Mouse (Mus musculus) cerebellum, adult 9-11 months (tissue): ENCODE data around the gene Mapk13.
"Not testable (repeated sequence)": the region's sequence is repeated elsewhere in the genome, so short reads cannot be mapped to it uniquely, and the experiment has no call there.

Experiments
- DNase-seq: peaks from one replicate; pipeline ENCODE4 v3.0.0; 2022

The Mapk13 gene

DNA sequence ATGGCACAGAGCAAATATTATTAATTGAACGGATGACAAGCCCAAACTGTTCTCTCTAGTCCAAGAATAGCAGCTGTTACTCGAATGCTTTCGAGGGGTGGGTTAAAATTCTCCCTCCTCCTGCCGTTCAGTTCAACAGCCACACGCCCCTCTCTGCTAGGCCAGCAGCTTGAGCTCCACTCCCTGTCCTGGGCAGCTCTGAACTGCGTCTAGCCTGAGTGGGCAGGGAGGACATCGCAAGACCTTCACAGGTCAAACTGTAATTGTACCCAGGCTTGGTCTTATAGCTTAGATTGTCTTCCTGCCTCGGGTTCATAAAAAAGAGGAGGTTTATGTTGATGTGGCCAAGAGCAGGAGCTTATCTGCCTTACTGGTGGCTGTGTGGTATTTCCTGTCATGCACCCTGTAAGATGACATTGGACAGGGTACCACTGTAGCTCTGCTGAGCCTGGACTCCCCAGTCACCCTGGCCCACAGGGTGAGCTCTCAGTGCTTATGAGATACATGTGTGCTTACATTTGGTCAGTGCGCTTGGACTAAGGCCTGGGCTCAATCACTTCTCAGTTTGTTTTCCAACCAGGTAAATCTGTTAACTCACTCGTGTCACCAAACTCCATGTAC is 46.4 kb downstream of the Mapk13 start:
- DNase-seq = no peak

DNA sequence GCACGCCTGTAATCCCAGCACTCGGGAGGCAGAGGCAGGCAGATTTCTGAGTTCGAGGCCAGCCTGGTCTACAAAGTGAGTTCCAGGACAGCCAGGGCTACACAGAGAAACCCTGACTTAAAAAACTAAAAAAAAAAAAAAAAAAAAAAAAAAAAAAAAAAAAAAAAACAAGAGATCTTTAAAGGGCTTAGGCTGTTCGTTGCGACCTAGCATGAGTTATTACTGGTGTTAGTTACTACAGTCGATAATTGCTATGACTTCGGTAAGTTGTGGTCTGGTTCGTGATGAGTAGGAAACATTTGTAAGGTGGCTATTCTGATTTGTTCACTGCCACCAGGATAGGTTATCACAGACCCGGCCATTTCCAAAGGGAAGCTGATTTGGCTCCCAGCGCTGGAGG is 47.2 kb downstream of the Mapk13 start:
- not testable (repeated sequence) for DNase-seq

DNA sequence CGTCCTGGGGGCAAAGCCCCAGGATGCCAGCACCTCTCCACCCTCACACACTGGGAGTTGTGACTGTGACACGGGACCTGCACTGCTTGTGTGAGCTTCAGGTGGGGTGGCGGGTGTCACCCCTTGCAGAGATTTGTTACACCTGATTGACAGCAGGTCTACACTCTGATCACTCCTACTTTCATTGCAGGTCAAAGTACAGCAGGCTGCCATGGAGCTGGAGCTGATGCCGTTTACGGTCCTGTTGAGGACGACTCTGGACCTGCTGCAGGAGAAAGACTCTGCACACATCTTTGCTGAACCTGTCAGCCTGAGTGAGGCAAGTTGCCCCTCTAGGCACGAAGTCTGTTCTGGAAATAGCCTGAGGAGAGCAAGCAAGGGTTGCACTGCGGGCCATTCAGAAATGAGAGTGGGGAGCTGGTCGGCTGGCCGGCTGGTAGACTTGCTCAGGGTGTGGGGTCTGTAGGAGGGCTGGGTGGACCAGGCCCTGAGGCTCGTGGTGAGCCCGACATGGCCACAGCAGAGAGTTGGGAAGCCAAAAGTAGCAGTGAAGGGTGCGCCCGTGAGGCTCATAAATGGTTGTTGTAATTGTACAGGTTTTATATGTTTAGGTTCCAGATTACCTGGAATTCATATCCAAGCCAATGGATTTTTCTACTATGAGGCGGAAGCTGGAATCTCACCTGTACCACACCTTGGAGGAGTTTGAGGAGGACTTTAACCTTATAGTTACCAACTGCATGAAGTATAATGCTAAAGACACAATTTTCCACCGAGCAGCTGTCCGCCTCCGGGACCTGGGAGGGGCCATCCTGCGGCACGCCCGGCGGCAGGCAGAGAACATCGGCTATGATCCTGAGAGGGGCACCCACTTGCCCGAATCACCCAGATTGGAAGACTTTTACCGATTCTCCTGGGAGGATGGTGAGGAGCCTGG is 48.0 kb downstream of the Mapk13 start:
- no peak for DNase-seq

GRCm38 (mm10) chr17:28820189-28820588 is 51.1 kb downstream of the Mapk13 start:
- no peak for DNase-seq

DNA sequence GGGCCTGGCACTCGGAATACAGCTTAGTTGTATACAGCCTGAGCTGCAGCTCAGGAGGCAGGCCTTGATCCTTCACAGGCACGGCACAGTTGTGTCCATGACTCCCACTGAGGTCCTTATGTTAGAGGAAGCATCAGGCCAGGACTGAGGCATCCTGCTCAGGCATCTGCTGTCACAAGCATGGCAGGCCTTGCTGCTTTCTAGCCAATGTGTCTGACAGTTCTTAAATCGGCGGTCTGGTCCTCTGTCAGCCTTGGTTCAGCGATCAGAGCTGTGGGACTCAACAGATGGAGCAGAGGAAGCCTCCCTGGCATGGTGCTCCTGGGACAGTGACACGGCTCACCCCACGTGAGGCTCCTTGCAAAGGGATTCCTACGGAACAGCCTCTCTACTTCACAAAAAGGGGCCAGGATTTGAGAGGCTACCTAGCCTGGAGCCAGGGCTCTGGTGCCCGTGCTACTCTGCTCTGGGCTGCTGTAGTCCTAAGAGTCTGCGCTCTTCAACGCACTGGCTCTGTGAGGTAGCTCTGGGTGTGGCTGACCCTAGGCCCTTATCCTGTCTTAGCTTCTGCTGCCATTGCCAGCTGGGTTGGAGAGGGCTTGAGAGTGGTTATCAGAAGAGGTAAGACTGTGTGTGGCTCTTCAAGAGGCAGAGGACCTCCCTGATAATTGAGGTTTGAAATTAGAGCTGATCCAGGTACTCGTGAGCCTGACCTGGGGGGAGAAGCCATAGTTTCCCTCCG is 54.1 kb downstream of the Mapk13 start:
- DNase-seq = peak; percentile 96

DNA sequence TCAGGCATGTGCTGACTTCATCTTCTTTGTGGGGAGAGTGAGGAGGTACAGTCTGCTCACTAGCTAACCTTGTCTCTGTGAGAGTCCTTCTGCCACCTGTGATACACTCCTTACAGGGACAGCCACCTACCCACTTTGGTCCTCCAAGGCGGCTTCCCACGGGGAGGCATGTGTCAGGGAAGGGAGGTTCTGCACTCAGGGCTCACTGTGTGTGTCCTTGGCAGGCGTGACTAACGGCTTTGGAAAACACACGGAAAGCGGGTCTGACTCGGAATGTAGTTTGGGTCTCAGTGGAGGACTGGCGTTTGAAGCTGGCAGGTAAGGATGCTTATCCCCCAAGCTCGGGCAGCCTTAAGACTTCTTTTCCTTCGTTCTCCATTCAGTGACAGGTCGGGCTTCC is 54.7 kb downstream of the Mapk13 start:
- peak; percentile 34 for DNase-seq

GRCm38 (mm10) chr17:28824896-28825295 is 55.8 kb downstream of the Mapk13 start:
- no peak for DNase-seq

GRCm38 (mm10) chr17:28825359-28826041 is 56.4 kb downstream of the Mapk13 start:
- DNase-seq = peak; percentile 20

DNA sequence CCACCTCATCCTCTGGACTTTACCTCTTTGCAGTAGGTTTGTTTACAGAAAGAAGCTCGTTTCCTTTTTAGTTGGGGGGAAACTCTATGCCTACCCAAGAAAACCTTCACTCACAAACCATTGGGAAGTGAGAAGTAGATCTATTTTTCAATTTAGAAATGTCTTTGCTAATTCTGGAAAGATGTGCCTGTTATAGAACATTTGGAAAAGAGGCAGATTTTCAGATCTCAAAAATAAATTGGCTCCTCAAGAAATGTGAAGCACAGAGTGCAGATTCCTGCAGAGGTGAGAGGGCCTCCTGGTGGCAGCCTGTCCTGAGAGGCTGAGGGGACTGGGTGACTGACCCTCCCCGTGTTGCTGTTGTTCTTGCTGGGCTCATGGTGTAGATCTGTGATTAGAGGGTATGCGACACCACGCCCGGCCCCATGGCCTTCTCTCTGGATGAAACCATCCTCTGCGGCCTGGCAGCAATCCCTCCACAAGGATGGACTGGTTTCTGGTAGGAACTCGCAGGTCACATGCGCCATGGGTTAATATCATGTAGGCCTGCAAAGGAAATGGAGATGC is 58.7 kb downstream of the Mapk13 start:
- DNase-seq = no peak

DNA sequence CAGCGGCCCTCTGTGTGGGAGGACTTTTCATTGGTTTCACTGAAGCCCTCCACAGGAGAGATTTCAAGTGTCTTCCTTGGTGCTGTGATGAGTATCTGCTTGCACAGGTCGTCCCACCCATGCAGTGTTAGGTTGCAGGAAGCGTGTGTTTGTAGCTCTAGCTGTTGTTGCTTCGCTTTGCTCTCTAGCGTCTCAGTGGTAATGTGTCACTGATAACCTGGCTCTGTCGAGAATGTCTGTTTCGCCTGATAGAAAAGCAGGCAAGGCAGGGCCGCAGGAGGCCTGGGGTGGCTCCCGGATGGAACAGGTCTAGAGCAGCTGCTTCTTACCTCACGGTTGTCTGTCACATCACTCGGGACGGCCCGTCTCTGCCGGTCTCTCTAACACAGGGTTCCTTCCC is 60.0 kb downstream of the Mapk13 start:
- no peak for DNase-seq
